Mouse (Mus musculus): ENCODE measurements around the gene Rnf185. TPM values are rescaled to one million over a fixed set of nuclear protein-coding genes. Genes with fewer than 3 reads are reported as not detected.

The Rnf185 gene
- polyA plus RNA-seq, 1 experiment from 2014 or later = 31.3 TPM

- H3K9me3 ChIP-seq (ENCODE audit: control insufficient read depth, low read length) = no peaks in the 10 kb centered on the region
- H3K9ac ChIP-seq (ENCODE audit: low read length) = peak within 1 kb of the TSS; percentile 75
- H3K27me3 ChIP-seq (ENCODE audit: control insufficient read depth, insufficient read depth, low read length) = no peaks in the 10 kb centered on the region
- peaks cover 2 to 12% of the 10 kb centered on the region in 2 experiments for H3K4me1 ChIP-seq (ENCODE audit: control insufficient read depth in 2 of 2, insufficient read depth in 2 of 2, low read length in 2 of 2)
- peak within 1 kb of the TSS; percentile 53 to 55 for H3K27ac ChIP-seq (replicated peaks in 1 of 2; ENCODE audit: control insufficient read depth in 1 of 2, insufficient read depth in 1 of 2, low read depth in 2 of 2, low read length in 2 of 2)
- peak; percentile 87 for ATAC-seq (ENCODE audit: insufficient number of reproducible peaks, insufficient read depth, low FRiP score, low read depth)
- H3K4me2 ChIP-seq (ENCODE audit: low read length) = peak within 1 kb of the TSS; percentile 83
- 3% methylated on average over 41 of the region's 45 CpGs for WGBS
- H3K36me3 ChIP-seq (ENCODE audit: control insufficient read depth, insufficient read depth, low read length) = peaks cover 6% of the 10 kb centered on the region
- peak within 1 kb of the TSS; percentile 54 to 86 for H3K4me3 ChIP-seq (ENCODE audit: control insufficient read depth in 1 of 2, insufficient read depth in 1 of 2, low read depth in 1 of 2, low read length in 2 of 2)
These were observed 43.0 kb downstream of the Rnf185 start, which contains the start of gene Limk2 for GRCm38 (mm10) chr11:3408997-3409732. TSS of gene Limk2 (minus strand) at chr11:3409189.

- no peaks in the 10 kb centered on the region; the same call in 1 of the 2 replicates for H3K36me3 ChIP-seq (ENCODE audit: control insufficient read depth, insufficient read depth, low read length)
- H3K9me3 ChIP-seq (ENCODE audit: control insufficient read depth, low read length) = no peaks in the 10 kb centered on the region
- H3K27me3 ChIP-seq (ENCODE audit: control insufficient read depth, insufficient read depth, low read length) = no peaks in the 10 kb centered on the region
- H3K4me1 ChIP-seq (ENCODE audit: control insufficient read depth in 2 of 2, insufficient read depth in 2 of 2, low read length in 2 of 2) = peaks cover 2 to 12% of the 10 kb centered on the region in 2 experiments
- peak overlapping the region; percentile 75 for H3K9ac ChIP-seq (ENCODE audit: low read length)
- peak overlapping the region; percentile 83 for H3K4me2 ChIP-seq (ENCODE audit: low read length)
- H3K27ac ChIP-seq (replicated peaks in 1 of 2; ENCODE audit: control insufficient read depth in 1 of 2, insufficient read depth in 1 of 2, low read depth in 2 of 2, low read length in 2 of 2) = peak overlapping the region; percentile 53
- no peak for ATAC-seq (ENCODE audit: insufficient number of reproducible peaks, insufficient read depth, low FRiP score, low read depth)
- peak overlapping the region; percentile 54 to 86 for H3K4me3 ChIP-seq (ENCODE audit: control insufficient read depth in 1 of 2, insufficient read depth in 1 of 2, low read depth in 1 of 2, low read length in 2 of 2)
- WGBS = 5% methylated on average over 34 of the region's 34 CpGs
These were observed 43.8 kb downstream of the Rnf185 start for GRCm38 (mm10) chr11:3408131-3408996.

- no peaks in the 10 kb centered on the region for H3K9me3 ChIP-seq (ENCODE audit: control insufficient read depth, low read length)
- H3K27me3 ChIP-seq (ENCODE audit: control insufficient read depth, insufficient read depth, low read length) = no peaks in the 10 kb centered on the region
- WGBS = 73% methylated on average over 7 of the region's 7 CpGs
- H3K4me2 ChIP-seq (ENCODE audit: low read length) = no peak overlapping the region
- no peaks in the 10 kb centered on the region; the same call in 1 of the 2 replicates for H3K36me3 ChIP-seq (ENCODE audit: control insufficient read depth, insufficient read depth, low read length)
- ATAC-seq (ENCODE audit: insufficient number of reproducible peaks, insufficient read depth, low FRiP score, low read depth) = no peak
- H3K4me3 ChIP-seq (ENCODE audit: control insufficient read depth in 1 of 2, insufficient read depth in 1 of 2, low read depth in 1 of 2, low read length in 2 of 2) = no peak overlapping the region
- H3K27ac ChIP-seq (replicated peaks in 1 of 2; ENCODE audit: control insufficient read depth in 1 of 2, insufficient read depth in 1 of 2, low read depth in 2 of 2, low read length in 2 of 2) = no peak overlapping the region
- peaks cover 2 to 11% of the 10 kb centered on the region in 2 experiments for H3K4me1 ChIP-seq (ENCODE audit: control insufficient read depth in 2 of 2, insufficient read depth in 2 of 2, low read length in 2 of 2)
- H3K9ac ChIP-seq (ENCODE audit: low read length) = no peak overlapping the region
These were observed 47.7 kb downstream of the Rnf185 start for GRCm38 (mm10) chr11:3404287-3405047.

GRCm38 (mm10) chr11:3403024-3403423 is 49.1 kb downstream of the Rnf185 start:
- Histone ChIP-seq H3K4me1 (ENCODE audit: control insufficient read depth in 2 of 2, insufficient read depth in 2 of 2, low read length in 2 of 2) (peaks cover under 1 to 4% of the 10 kb centered on the region in 2 experiments; a peak in 2 of 4 replicates), H3K36me3 (ENCODE audit: control insufficient read depth, insufficient read depth, low read length) (no peaks in the 10 kb centered on the region; the same call in 1 of the 2 replicates), H3K9me3 (ENCODE audit: control insufficient read depth, low read length) (no peaks in the 10 kb centered on the region), H3K4me2 (ENCODE audit: low read length) (no peak overlapping the region), H3K27me3 (ENCODE audit: control insufficient read depth, insufficient read depth, low read length) (no peaks in the 10 kb centered on the region), H3K4me3 (ENCODE audit: control insufficient read depth in 1 of 2, insufficient read depth in 1 of 2, low read depth in 1 of 2, low read length in 2 of 2) (no peak overlapping the region), H3K27ac (replicated peaks in 1 of 2; ENCODE audit: control insufficient read depth in 1 of 2, insufficient read depth in 1 of 2, low read depth in 2 of 2, low read length in 2 of 2) (no peak overlapping the region), H3K9ac (ENCODE audit: low read length) (no peak overlapping the region)
- no peak for ATAC-seq (ENCODE audit: insufficient number of reproducible peaks, insufficient read depth, low FRiP score, low read depth)
- WGBS = 53% methylated on average over 3 of the region's 3 CpGs

- H3K4me2 ChIP-seq (ENCODE audit: low read length) = no peak overlapping the region
- no peaks in the 10 kb centered on the region; a peak in 1 of 4 replicates for H3K4me1 ChIP-seq (ENCODE audit: control insufficient read depth in 2 of 2, insufficient read depth in 2 of 2, low read length in 2 of 2)
- H3K27me3 ChIP-seq (ENCODE audit: control insufficient read depth, insufficient read depth, low read length) = no peaks in the 10 kb centered on the region
- ATAC-seq (ENCODE audit: insufficient number of reproducible peaks, insufficient read depth, low FRiP score, low read depth) = no peak
- H3K36me3 ChIP-seq (ENCODE audit: control insufficient read depth, insufficient read depth, low read length) = peaks cover 4% of the 10 kb centered on the region; the same call in 1 of the 2 replicates
- H3K27ac ChIP-seq (replicated peaks in 1 of 2; ENCODE audit: control insufficient read depth in 1 of 2, insufficient read depth in 1 of 2, low read depth in 2 of 2, low read length in 2 of 2) = no peak overlapping the region
- 79% methylated on average over 1 of the region's 1 CpGs for WGBS
- no peak overlapping the region for H3K9ac ChIP-seq (ENCODE audit: low read length)
- no peaks in the 10 kb centered on the region for H3K9me3 ChIP-seq (ENCODE audit: control insufficient read depth, low read length)
- no peak overlapping the region for H3K4me3 ChIP-seq (ENCODE audit: control insufficient read depth in 1 of 2, insufficient read depth in 1 of 2, low read depth in 1 of 2, low read length in 2 of 2)
These were observed 53.8 kb downstream of the Rnf185 start for GRCm38 (mm10) chr11:3398318-3398717.

- no peak overlapping the region for H3K9ac ChIP-seq (ENCODE audit: low read length)
- H3K4me2 ChIP-seq (ENCODE audit: low read length) = no peak overlapping the region
- ATAC-seq (ENCODE audit: insufficient number of reproducible peaks, insufficient read depth, low FRiP score, low read depth) = no peak
- 84% methylated on average over 8 of the region's 8 CpGs for WGBS
- H3K36me3 ChIP-seq (ENCODE audit: control insufficient read depth, insufficient read depth, low read length) = peaks cover 4% of the 10 kb centered on the region; the same call in 1 of the 2 replicates
- H3K9me3 ChIP-seq (ENCODE audit: control insufficient read depth, low read length) = no peaks in the 10 kb centered on the region
- peaks cover 0 to 9% of the 10 kb centered on the region in 2 experiments; a peak in 3 of 4 replicates for H3K4me1 ChIP-seq (ENCODE audit: control insufficient read depth in 2 of 2, insufficient read depth in 2 of 2, low read length in 2 of 2)
- no peaks in the 10 kb centered on the region for H3K27me3 ChIP-seq (ENCODE audit: control insufficient read depth, insufficient read depth, low read length)
- no peak overlapping the region for H3K27ac ChIP-seq (replicated peaks in 1 of 2; ENCODE audit: control insufficient read depth in 1 of 2, insufficient read depth in 1 of 2, low read depth in 2 of 2, low read length in 2 of 2)
- H3K4me3 ChIP-seq (ENCODE audit: control insufficient read depth in 1 of 2, insufficient read depth in 1 of 2, low read depth in 1 of 2, low read length in 2 of 2) = no peak overlapping the region
These were observed 55.6 kb downstream of the Rnf185 start for GRCm38 (mm10) chr11:3396562-3396961.

GRCm38 (mm10) chr11:3396091-3396490 is 56.1 kb downstream of the Rnf185 start:
- Histone ChIP-seq H3K9me3 (ENCODE audit: control insufficient read depth, low read length) (no peaks in the 10 kb centered on the region), H3K36me3 (ENCODE audit: control insufficient read depth, insufficient read depth, low read length) (peaks cover 4% of the 10 kb centered on the region; the same call in 1 of the 2 replicates), H3K27ac (replicated peaks in 1 of 2; ENCODE audit: control insufficient read depth in 1 of 2, insufficient read depth in 1 of 2, low read depth in 2 of 2, low read length in 2 of 2) (no peak overlapping the region), H3K4me1 (ENCODE audit: control insufficient read depth in 2 of 2, insufficient read depth in 2 of 2, low read length in 2 of 2) (peaks cover 0 to 9% of the 10 kb centered on the region in 2 experiments; a peak in 3 of 4 replicates), H3K9ac (ENCODE audit: low read length) (no peak overlapping the region), H3K4me3 (ENCODE audit: control insufficient read depth in 1 of 2, insufficient read depth in 1 of 2, low read depth in 1 of 2, low read length in 2 of 2) (no peak overlapping the region), H3K27me3 (ENCODE audit: control insufficient read depth, insufficient read depth, low read length) (no peaks in the 10 kb centered on the region), H3K4me2 (ENCODE audit: low read length) (no peak overlapping the region)
- no peak for ATAC-seq (ENCODE audit: insufficient number of reproducible peaks, insufficient read depth, low FRiP score, low read depth)
- 72% methylated on average over 3 of the region's 3 CpGs for WGBS
